Mouse (Mus musculus) testis, postnatal 14 days (tissue): ENCODE data around the gene Vsig4.
"Not testable (repeated sequence)": the region's sequence is repeated elsewhere in the genome, so short reads cannot be mapped to it uniquely, and the experiment has no call there.

Source experiments
- DNase-seq: peaks from one replicate; pipeline ENCODE4 v3.0.0; 2021; ENCODE audit warnings: low spot score

The Vsig4 gene

GRCm38 (mm10) chrX:96293338-96293737 is at the start of gene Vsig4:
Gene Vsig4, minus strand, starts transcription at chrX:96293438.
- no peak for DNase-seq

GRCm38 (mm10) chrX:96339108-96339507 is 45.9 kb upstream of the Vsig4 start:
- no peak for DNase-seq

GRCm38 (mm10) chrX:96329764-96330163 is 36.5 kb upstream of the Vsig4 start:
- no peak for DNase-seq

- no peak for DNase-seq
These were observed 36.7 kb downstream of the Vsig4 start for GRCm38 (mm10) chrX:96256509-96256908.

- DNase-seq, result no peak
These were observed 53.6 kb downstream of the Vsig4 start for GRCm38 (mm10) chrX:96239644-96240043.

GRCm38 (mm10) chrX:96239037-96239436 is 54.2 kb downstream of the Vsig4 start:
- no peak for DNase-seq

- no peak for DNase-seq
These were observed 57.5 kb downstream of the Vsig4 start for GRCm38 (mm10) chrX:96235775-96236174.

GRCm38 (mm10) chrX:96227030-96227429 is 66.2 kb downstream of the Vsig4 start:
- DNase-seq, result no peak

GRCm38 (mm10) chrX:96225474-96225873 is 67.8 kb downstream of the Vsig4 start:
- DNase-seq, result no peak

- no peak for DNase-seq
These were observed 69.0 kb downstream of the Vsig4 start for GRCm38 (mm10) chrX:96224210-96224609.

GRCm38 (mm10) chrX:96218088-96218487 is 75.2 kb downstream of the Vsig4 start:
- no peak for DNase-seq

GRCm38 (mm10) chrX:96206872-96207271 is 86.4 kb downstream of the Vsig4 start:
- DNase-seq, result no peak

GRCm38 (mm10) chrX:96205143-96205542 is 88.1 kb downstream of the Vsig4 start:
- not testable (repeated sequence) for DNase-seq
